Mouse (Mus musculus) neutrophil, adult 65 days (primary cell): Measurements from ENCODE around the gene Olfr390. TPM values are rescaled to one million over a fixed set of nuclear protein-coding genes. Genes with fewer than 3 reads are reported as not detected.

Source experiments
- total RNA-seq: library from RNA; stranded (reverse); gene quantifications from 2 replicates; pipeline ENCODE4 v1.2.4, GENCODE M21; 2023

Gene Olfr390
- not detected in 2 replicates for total RNA-seq

DNA sequence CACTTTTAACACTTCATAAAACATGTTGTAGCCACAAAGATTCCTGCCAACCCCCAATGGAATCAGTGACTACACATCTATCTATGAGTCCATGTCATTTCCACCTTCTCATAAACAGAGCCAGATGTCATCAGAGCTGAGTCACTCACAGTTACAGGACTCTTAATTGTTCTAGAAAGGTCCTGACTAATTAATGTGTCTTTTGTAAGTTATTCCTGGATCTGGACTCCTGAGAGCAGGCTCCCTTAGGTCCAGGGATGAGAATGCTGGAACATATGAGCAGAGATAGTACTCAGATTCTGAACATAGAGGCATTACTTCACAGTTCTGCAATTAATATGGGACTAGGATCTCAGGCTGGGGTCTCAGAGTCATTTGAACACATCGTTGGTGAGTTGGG lies at the start of gene Olfr390:
Olfr390 (plus strand) TSS at position 301 of the 400 bp plus-strand sequence.

DNA sequence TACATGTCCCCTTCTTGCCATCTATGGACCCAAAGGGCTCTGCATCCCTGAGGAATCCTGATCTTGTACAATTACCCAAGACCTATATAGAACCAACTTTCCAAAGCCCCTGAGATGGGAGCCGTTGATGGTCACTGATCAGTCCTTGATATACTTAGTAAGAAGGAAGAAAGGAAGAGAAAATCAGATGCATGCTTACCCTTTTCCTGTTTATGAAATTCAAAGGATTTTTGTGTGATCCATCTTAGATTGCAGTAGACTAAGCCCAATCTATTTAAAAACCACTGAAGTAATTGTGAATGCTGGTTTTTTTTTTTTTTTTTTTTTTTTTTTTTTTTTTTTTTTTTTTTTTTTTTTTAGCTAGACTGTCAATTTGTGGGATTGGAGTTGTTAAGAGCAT lies 2.2 kb upstream of the Olfr390 start, which contains the start of gene Olfr389:
Olfr389 (minus strand) TSS at position 101 of the 400 bp plus-strand sequence.

DNA sequence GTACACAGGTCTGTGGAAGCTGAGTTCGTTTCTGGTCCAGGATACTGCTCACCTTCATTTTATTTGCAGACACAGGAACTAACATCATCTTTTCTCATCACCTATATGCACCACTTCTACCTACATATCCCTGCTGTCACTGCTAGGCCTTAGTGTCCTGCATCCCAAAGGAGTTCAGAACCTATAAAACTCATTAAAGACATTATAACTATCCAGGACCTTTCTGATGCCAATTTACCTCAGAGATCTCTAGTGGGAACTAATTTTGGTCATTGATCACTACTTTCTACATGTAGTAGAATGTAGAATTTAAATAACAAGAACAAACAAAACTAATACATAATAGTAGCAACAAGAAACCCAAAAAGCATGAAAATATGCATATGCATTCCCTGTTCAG lies 20.2 kb downstream of the Olfr390 start, which contains the start of gene Olfr391-ps:
Olfr391-ps (minus strand) TSS at position 101 of the 400 bp plus-strand sequence.

DNA sequence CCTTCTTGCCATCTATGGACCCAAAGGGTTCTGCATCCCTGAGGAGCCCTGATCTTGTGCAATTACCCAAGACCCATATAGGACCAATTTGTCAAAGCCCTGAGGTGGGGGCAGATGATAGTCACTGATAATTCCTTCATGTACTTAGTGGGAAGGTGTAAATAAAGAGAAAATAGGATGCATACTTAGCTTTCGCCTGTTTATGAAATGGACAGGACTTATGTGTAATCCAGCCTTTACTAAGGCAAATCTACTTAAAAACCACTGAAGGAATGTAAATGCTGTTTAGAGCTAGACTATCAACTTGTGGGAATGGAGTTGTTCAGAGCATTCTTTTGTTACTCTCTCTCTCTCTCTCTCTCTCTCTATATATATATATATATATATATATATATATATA lies 34.2 kb downstream of the Olfr390 start, which contains the start of gene Olfr392:
Olfr392 (minus strand) TSS at position 101 of the 400 bp plus-strand sequence.

Other genes starting within 250 kb of the Olfr390 start
- gene Olfr385, start 190.0 kb upstream of the Olfr390 start, total RNA-seq = not detected in 2 replicates
- gene Olfr384, start 184.4 kb upstream of the Olfr390 start, total RNA-seq = not detected in 2 replicates
- gene Zfp735, start 94.2 kb upstream of the Olfr390 start, total RNA-seq = not detected in 2 replicates
- gene Olfr389, start 2.3 kb upstream of the Olfr390 start, total RNA-seq = not detected in 2 replicates
- not detected in 2 replicates for gene Olfr391-ps, start 20.1 kb downstream of the Olfr390 start, total RNA-seq
- gene Olfr392, start 34.1 kb downstream of the Olfr390 start, total RNA-seq = not detected in 2 replicates
- gene Olfr393, start 68.5 kb downstream of the Olfr390 start, total RNA-seq = not detected in 2 replicates
- gene Olfr394, start 107.8 kb downstream of the Olfr390 start, total RNA-seq = not detected in 2 replicates
- gene Olfr395, start 126.3 kb downstream of the Olfr390 start, total RNA-seq = not detected in 2 replicates
- not detected in 2 replicates for gene Olfr23, start 153.7 kb downstream of the Olfr390 start, total RNA-seq
- gene Olfr397, start 177.9 kb downstream of the Olfr390 start, total RNA-seq = not detected in 2 replicates
- not detected in 2 replicates for gene Olfr398, start 207.4 kb downstream of the Olfr390 start, total RNA-seq